Mouse (Mus musculus): ENCODE data around the gene Ace.

Ace gene

DNA sequence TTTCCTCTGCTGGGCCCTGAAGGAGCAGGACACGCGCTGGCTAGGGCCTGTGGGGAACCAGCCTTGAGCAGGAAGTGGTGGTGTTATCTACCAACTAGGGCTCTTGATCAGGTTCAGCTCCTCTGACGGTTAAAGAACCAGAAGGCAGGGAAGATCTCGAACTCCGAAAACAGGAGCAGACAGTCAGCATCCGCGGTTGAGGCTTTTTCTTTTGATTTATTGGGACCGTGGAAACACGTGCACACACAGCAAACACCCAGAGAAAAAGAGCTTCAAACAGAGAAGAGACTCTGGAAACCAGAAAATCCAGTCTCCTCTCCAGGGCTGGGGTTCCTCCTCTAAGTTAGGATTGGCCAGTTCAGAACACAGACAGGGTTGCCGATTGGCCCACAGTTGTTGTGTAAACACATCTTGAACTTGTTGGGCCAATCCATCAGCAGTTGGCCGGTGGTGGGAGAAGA lies 21.0 kb upstream of the Ace start:
- DNase-seq (ENCODE audit: low spot score), result no peak

DNA sequence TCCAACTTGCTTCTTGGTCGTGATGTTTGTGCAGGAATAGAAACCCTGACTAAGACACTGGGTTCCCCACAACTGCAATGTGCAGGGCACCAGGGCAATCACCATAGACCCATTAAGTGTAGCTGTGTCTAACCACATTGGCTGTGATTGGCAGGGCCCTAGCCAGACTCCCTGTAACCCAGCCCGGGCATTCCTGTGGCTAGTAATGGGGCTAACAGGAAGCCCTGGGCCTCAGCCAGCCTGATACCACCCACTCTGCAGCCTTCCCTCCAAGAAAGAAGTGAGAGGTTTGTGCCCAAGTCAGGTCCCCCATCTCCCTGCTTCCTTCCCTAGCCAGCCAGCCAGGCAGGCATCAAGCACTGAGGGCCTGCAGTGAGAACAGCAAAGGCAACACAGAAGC lies 19.5 kb upstream of the Ace start:
- DNase-seq (ENCODE audit: low spot score), result no peak

DNA sequence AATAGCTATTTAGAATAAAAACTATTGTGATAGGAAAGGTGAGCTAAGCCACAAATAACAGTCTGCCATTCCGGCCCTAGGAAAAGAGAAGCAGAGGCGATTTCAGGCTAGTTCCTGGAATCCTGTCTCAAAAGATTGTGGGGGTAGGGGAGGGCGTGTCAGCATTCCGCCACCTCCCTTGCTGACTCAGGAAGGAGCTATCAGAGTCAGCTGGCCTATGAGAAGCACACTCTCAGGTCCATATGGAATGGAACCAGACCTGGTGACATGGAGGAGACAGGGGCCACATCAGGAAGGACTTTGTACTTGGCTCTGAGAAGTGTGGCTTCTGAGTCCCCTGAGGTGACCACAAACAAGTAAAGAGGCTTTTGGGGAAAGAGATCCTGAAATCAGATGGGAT lies 17.2 kb upstream of the Ace start:
- DNase-seq (ENCODE audit: low spot score), result no peak

DNA sequence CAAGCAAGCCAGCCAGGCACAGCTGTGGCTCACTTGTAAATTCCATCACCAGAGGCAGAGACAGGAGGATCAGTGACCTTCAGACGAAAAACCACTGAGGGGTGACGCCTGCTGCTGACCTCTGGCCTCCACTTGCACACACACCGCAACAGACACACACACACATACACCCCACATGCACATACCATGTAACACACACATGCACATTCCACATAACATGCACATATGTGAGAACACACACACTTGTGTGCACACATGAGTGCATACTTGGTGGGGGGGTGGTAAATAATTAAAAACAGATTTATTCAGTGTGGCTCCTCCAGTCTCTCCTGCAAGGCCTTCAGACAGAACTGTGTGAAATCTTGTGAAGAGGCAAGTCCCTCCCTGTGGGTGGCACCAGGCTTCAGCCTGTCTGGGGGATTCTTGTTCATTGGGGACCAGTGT lies 16.1 kb upstream of the Ace start:
- DNase-seq (ENCODE audit: low spot score), result no peak

DNA sequence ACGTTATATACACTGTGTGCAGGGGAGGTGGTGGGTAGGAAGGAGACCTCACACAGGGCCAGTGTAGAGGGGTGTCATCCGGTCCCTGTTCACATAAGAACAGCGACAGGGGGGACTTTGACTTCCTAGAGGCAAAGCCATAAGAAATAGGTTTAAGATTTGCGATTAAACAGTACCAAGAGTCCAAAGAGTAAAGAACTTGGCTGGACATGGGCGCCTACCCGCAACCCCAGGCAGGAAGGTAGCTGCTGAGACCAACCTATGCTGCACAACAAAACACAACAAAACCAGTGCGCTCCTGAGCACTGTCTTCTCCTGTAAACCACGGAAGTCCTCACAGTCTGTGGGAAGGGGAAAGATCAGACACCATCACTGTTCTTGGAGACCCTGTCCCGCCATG lies 15.6 kb upstream of the Ace start:
- no peak for DNase-seq (ENCODE audit: low spot score)

DNA sequence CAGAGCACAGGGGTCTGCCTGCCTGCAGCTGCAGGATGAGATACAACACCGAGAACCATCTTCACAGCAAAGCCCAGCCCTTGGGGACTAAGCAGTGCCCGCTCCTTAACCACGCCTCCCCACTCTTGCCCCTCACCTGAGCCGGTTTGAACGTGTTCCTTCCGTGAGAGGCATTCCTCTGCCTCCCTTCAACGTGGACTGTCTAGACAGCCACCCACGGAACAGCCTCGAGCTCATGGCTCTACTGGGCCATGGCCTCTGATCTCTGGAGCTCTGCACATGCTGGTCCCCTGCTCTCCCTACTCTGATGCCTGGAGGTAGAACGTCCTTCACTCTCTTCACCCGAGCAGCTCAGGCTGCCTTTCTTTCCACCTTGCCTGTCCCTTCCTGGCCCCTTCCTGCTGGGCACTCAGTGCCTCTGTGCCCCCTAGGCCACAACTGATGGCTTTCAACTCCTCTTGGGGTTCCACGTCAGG lies 14.8 kb upstream of the Ace start, which contains the start of gene Cyb561:
TSS of gene Cyb561 (minus strand) at position 426 of the 476 bp plus-strand sequence.
- no peak for DNase-seq (ENCODE audit: low spot score)

DNA sequence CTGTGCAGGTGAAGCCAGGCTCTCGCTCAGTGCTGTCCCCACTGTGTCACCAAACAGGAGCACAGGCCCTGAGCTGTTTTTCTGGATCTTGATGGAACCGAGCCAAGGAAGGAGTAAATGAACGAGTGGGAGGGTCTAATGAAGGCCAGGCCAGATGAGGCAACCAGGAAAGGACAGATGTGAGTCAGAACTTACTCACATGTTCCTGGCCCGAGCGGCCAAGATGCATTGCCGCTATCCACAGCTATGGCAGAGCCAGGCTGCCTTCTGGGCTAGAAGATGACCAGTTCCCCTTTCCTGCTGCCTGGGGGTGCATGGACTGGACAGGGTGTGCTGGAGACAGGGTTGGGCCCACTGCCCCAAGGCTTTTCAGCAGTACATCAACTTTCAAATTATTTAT lies 14.3 kb upstream of the Ace start:
- DNase-seq (ENCODE audit: low spot score), result no peak

DNA sequence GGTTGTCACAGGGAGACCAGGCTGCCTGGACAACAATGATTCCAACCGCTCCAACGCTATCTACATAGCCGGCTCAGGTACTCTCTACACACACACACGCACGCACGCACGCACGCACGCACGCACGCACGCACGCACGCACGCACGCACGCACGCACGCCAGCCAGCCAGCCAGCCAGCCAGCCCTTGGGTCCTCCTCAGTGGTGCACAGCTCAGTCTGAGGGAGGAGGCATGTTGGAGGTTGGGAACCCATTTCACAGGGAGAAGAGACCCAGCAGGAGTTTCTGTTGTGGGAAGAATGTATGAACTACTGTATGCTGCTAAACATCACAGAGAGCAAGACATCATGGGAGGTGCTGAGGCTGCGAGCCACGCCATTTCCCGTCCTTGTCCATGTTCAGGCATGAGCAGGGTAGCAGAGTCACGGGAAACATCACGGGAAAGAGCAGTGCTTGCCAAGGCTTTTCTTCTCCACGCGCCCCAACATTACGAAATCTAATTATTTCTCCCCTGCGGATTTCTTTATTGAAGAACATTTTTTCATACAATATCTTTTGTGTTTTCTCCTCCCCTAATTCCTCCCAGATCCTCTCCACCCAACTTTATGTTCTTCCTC lies 11.8 kb upstream of the Ace start:
- DNase-seq (ENCODE audit: low spot score), result no peak

DNA sequence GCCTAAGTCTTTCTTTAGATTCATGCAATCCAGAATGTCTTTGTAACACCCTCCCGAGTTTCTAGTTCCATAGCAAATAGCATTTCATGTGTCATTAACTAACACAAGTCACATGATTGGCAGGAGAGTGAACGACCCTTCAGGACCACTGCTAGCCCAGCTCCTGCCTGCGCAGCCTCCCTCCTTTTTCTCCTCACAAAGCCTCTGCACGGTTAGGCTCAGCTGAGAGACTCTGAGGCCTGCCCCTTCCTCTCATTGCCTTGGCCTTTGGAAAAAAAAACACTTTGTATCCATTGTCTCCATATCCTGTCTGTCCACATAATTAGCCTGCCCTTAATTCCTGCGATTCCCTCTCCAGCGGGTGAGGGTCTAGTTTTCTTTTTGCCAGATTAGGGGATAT lies 10.2 kb upstream of the Ace start:
- no peak for DNase-seq (ENCODE audit: low spot score)

DNA sequence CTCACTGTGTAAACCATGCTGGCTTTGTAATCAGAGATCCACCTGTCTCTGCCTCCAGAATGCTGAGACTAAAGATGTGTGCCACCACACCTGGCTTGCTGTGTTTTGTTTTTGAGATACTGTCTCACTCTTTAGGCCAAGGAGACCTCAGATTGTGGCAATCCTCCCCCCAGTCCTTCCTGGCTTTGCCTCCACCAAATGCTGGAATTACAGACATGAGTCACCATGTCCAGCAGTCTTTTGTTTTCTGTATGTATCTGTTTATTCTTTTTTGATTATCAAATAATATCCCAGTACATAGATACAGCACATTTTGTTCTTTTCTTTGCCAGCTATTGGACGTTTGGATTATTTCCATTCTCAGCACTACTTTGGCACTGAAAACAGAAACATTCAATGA lies 9.2 kb upstream of the Ace start:
- no peak for DNase-seq (ENCODE audit: low spot score)

DNA sequence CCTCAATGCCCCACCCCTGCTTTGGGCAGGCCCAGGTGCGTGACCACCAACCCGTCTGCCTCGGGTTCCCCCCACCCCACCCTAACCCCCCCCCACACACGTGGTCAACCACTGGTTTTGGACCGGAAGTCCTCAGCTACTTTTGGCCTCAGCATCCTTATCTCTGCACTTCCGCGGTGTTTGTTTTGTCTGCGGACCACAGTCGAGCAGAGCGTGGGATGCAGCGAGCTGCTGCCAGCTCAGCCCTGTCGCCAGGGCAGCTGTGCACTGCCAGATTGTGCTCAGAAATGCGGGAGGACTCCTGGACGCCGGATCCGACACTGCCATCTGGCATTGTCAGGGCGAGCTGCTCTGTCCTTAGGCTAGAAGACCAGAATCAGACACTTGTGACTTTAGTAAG lies 8.4 kb upstream of the Ace start:
- no peak for DNase-seq (ENCODE audit: low spot score)

DNA sequence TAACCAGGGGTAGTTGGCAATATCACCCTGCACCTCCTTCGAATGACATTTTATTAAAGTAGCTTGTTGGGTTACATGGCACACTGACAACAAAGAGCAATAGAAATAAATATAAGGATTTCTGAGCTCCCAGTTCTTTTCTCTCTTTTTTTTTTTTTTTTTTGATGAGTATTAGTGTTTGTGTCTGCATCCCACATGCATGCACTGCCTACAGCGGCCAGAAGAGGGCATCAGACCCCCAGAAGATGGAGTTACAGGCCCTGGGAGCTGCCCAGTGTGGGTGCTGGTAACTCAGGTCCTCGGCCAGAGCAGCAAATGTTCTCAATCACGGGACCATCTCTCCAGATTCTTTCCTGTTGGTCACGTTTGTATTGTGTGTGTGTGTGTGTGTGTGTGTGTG lies 3.1 kb upstream of the Ace start:
- peak; percentile 26 for DNase-seq (ENCODE audit: low spot score)

DNA sequence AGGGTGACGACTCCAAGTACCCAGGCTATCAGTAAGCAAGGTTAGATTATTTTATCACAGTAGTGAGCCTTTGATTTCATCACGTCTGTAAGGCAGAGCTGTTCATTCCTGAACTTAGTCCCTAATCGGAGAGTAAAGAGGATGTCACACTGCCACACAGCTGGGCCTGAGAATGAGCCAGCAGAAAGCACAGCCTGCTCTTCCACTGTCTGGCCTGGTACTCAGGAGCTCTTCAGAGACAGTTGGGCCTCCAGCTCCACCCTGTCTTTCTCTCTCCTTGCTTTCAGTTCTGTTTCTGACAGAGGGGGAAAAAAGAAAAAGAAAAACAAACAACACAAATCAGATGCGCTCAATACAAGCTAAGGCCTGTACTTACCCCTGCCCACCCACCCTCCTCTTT lies 1.5 kb upstream of the Ace start:
- DNase-seq (ENCODE audit: low spot score), result no peak

DNA sequence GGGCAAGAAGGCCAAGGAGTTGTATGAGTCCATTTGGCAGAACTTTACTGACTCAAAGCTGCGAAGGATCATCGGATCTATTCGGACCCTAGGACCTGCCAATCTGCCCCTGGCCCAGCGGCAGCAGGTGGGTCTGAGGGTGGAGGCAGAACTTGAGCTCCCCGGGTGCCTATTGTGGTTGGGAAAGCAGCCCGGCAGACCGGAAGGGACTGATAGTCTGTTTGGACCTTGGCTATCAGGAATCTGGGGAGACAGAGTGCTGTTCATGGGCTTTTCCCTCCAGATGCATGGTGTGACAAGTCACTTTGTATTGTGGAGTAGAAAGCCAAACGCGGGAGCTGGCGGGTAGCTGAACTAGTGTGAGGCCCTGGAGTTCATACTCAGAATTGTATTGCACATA lies 1.2 kb downstream of the Ace start:
- no peak for DNase-seq (ENCODE audit: low spot score)

DNA sequence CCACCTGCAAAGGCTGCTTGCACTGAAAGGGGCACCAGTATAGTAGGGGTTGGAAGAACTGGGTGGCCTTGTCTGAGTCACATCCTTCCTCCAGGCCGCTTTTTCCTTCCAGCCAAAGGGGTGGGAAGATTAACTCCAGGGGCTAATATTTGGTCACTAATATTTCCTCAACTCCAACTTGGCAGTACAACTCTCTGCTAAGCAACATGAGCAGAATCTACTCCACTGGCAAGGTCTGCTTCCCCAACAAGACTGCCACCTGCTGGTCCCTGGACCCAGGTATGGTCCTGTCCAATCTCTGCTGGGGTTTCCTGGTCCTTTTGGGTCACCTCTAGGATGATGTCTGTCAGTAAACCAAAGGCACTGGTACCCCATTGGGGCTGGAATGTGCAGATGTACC lies 1.8 kb downstream of the Ace start:
- DNase-seq (ENCODE audit: low spot score), result no peak

DNA sequence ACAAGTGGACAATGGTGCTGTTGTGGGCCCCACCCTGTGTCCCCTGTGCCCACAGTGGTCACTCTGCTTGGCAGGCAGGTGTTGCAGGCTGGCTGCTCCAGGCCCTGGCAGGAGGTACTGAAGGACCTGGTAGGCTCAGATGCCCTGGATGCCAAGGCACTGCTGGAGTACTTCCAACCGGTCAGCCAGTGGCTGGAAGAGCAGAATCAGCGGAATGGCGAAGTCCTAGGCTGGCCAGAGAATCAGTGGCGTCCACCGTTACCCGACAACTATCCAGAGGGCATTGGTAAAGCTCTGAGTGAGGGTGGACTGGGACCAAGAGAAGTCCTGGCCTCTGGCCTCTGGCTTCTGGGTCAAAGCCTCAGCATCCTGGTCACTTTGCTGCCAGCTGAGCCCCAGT lies 6.8 kb downstream of the Ace start:
- DNase-seq (ENCODE audit: low spot score), result no peak

DNA sequence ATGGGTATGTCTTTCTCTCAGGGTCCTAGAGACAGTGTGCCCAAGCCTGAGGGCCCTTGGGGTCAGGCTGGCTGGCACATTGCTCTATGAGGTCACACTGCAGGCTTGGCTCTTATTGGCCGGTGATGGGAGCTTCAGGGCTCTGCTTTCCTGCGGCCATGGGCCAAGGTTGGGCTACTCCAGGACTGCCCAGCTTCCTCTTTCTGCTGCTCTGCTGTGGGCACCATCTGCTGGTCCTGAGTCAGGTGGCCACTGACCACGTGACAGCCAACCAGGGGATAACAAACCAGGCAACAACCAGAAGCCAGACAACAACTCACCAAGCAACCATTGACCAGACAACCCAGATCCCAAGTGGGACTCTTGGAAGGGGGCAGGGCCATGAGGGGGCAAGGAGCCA lies 7.3 kb downstream of the Ace start:
- DNase-seq (ENCODE audit: low spot score), result no peak

DNA sequence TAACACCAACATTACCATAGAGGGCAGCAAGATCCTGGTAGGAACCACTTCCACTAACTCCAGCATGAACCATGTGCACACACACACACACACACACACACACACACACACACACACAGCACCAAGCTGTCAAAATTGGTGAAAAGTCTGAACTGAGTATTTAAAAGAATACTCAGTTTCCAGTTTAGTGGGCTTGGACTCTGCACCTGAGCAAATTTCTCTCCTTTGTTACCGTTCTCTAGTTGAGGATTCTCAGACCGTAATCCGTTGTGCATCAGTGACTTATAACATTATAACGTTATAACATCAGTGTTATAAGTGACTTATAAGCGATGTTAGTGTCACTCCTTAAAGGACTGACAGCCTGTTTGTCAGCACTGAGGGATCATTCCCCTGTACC lies 7.9 kb downstream of the Ace start:
- DNase-seq (ENCODE audit: low spot score), result no peak

DNA sequence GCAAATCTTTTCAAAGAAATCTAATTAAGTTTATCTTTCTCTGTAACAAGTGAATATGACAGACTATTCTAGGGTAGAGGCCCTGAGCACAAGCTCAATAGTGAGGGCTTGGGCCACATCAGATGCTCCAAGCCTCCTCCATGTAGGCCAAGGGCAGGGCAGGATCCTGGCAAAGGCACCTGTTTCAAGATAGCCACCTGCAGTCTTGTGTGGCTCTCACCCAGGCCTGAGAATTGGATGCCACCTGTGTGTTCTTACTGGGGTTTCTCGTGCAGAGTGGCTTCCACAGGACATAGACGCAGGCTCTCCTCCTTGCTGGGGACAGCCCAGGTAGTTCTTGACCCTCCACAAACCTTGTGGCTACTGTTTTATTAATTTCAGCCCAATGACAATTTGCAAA lies 10.5 kb downstream of the Ace start:
- DNase-seq (ENCODE audit: low spot score), result no peak

DNA sequence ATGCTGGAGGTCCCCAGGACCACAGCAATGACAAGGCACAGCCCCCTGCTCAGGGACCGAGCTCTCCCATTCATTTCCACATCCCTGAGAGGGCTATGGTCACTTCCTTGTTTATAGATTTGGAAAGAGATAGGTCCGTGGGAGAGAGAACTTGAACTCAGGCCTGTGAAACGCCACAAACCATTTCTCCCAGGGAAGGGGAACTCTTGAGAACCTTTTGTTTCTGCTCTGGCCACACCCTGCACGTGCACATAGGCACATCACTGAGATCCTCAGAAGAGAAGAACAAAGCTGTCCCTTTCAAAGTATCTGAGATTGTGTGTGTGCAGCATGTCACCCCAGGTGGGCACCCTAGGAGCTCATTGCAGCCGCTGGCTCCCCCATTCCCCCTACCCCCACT lies 10.9 kb downstream of the Ace start:
- no peak for DNase-seq (ENCODE audit: low spot score)

DNA sequence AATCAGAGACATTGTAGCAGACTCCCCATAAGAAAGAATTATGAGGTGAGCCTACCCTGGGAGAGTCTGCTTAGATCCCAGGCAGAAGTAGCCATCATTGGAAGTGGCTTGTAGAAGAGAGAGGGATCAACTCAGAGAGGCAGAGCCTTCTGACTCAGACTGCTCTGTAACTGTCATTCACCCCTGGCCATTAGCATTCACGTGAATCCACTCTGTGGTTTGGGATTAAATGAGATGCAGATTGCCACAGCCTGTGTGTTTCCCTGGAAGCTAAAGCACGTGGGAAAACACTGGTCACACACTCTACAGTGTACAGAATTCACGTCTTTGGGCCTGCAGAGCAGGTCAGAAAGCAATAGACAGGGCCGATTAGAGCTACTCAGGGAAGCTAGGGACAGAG lies 16.7 kb downstream of the Ace start:
- no peak for DNase-seq (ENCODE audit: low spot score)

DNA sequence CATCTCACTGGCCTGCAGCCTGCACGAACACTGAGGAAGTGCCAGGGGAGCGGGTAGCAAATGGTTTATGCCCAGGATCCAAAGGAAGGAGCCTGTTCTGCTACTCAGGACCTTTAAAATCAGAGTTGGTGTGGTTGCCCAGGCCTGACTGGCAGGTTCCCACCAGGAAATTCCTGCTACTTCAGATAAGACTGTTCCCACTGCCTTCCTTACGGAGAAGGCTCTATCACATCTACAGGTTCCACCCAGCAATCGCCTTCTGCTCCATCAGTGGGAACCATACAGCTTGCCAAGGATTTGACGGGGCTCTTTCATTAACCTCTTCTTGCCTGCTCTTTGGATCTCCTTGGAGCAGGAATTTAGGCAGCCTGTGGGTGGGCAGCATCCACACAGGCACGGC lies 19.7 kb downstream of the Ace start:
- no peak for DNase-seq (ENCODE audit: low spot score)

DNA sequence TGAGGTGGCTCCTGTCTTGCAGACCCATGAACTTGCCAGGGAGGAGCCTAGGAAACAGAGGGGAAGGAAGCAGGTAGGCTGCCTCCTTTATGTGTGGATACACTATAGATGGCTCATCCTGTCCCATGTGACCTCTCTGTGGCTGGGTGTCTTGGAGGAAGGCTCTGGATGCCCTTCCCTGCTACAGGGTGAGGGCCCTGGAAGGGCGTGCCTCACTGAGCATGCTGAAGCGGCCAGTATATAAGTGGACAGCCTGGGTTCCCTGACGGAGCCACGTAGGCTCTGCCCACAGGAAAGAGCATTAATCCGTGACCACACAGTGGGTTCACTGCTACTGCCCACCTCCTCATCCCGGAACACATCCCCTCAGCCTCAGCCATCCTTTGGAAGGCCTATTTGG lies 21.7 kb downstream of the Ace start:
- DNase-seq (ENCODE audit: low spot score), result no peak

DNA sequence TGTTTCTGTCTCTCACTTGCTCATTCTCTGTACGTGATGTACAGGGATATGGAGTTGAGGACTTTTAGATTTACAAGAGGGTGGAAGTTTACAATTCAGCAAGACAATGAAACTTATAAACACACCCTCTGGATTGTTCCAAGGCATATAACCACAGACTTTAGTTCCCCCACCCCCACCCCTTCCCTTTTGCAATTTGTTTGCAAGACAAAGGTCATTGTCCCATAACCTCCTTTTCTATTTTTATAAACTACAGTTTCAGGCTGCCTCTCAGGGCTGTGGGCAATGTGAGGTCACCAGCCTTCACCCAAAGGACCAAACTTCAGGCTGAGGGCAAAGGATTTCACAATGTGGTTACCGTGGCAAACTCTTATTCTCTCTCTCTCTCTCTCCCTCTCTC lies 22.5 kb downstream of the Ace start:
- no peak for DNase-seq (ENCODE audit: low spot score)

DNA sequence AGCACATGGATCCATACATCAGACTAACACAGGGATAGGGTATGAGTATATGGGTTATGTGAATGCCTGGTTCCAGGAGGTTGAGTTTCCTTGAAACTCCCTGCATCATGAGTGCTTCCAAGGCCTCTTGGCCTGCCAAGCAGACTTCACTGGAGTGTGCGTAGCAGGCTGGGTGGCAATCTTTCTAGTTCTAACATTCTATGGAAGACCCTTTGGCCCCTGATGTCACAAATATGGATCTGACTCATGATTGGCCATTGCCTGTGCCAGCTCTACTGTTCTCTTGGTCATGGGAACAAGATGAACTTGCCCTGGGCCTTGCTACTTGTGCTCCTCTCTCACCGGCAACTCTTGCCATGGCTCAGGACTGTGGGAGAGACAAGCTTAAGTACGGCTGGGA lies 26.6 kb downstream of the Ace start, which contains the start of gene Ace3:
TSS of gene Ace3 (plus strand) at position 301 of the 400 bp plus-strand sequence.
- no peak for DNase-seq (ENCODE audit: low spot score)

Measured in c-Kit-positive CD71-positive TER-119-positive erythroid progenitor cells, embryonic 14.5 days (primary cell).